Comparison of ENCODE assay signal across 7 mouse cellular contexts in genomic region chr7:60728108-60728721, GRCm38 (mm10).
DNase-seq lines count a peak whose midpoint lies in the region; ATAC-seq and TF ChIP-seq lines count a peak whose summit lies in the region.
"Not testable (repeated sequence)": the region's sequence is repeated elsewhere in the genome, so short reads cannot be mapped to it uniquely, and the experiment has no call there.

No protein-coding gene starts in this region.

- not testable (repeated sequence) for H3K36me3 ChIP-seq in forebrain, embryonic 15.5 days; hindbrain, postnatal 0 days (ENCODE audit: insufficient read depth, low read length); limb, embryonic 10.5 days

- not testable (repeated sequence) for H3K4me2 ChIP-seq in forebrain, embryonic 15.5 days (replicated peaks); hindbrain, postnatal 0 days (ENCODE audit: low read depth, low read length)

- H3K9ac ChIP-seq in forebrain, embryonic 15.5 days (replicated peaks); hindbrain, postnatal 0 days (replicated peaks; ENCODE audit: low read length): not testable (repeated sequence)

- DNase-seq in adrenal gland, postnatal 10 days: peak; percentile 7
- DNase-seq in embryo, embryonic 10 days (ENCODE audit: low spot score): peak; percentile 52
- peak; percentile 56 for DNase-seq in hindbrain, postnatal 0 days (ENCODE audit: low spot score)
- peak; percentile 59 for DNase-seq in limb, embryonic 10.5 days (ENCODE audit: low spot score)
- peak; percentile 70 for DNase-seq in retina, embryonic 14.5 days (ENCODE audit: low spot score)

- not testable (repeated sequence) for H3K4me3 ChIP-seq in forebrain, embryonic 15.5 days; hindbrain, postnatal 0 days (ENCODE audit: low read length); limb, embryonic 10.5 days

- 23% methylated on average over 5 of the region's 5 CpGs for WGBS in forebrain, embryonic 15.5 days
- WGBS in hindbrain, postnatal 0 days: 14% methylated on average over 5 of the region's 5 CpGs
- 14% methylated on average over 5 of the region's 5 CpGs for WGBS in limb, embryonic 10.5 days

- H3K4me1 ChIP-seq in forebrain, embryonic 15.5 days; hindbrain, postnatal 0 days (ENCODE audit: insufficient read depth, low read length); limb, embryonic 10.5 days: not testable (repeated sequence)

- ATAC-seq in forebrain, embryonic 15.5 days (replicated peaks): peak; percentile 77
- ATAC-seq in hindbrain, postnatal 0 days: 0 out of 2 replicates have a peak, but pooled peaks have one; percentile 55
- peak; percentile 64 for ATAC-seq in megakaryocyte progenitor cell, adult 5-6 weeks (replicated peaks; ENCODE audit: poor library complexity)

- not testable (repeated sequence) for H3K9me3 ChIP-seq in forebrain, embryonic 15.5 days; hindbrain, postnatal 0 days (ENCODE audit: low read length); limb, embryonic 10.5 days (replicated peaks)

- H3K27me3 ChIP-seq in forebrain, embryonic 15.5 days; hindbrain, postnatal 0 days (ENCODE audit: insufficient read depth, low read length); limb, embryonic 10.5 days (ENCODE audit: low read depth, poor library complexity, severe bottlenecking): not testable (repeated sequence)

- TF ChIP-seq CTCF in hindbrain, postnatal 0 days (IDR thresholded peaks at IDR 0.05; ENCODE audit: low read depth): peak; percentile 75

- not testable (repeated sequence) for H3K27ac ChIP-seq in forebrain, embryonic 15.5 days (replicated peaks); hindbrain, postnatal 0 days; limb, embryonic 10.5 days

Comparison
In these comparisons a context has a peak if more than half of its experiments do, and no peak if none do; other contexts are left out.
1. DNase-seq: peak in every context shown above with its lines; median percentile 70 in retina, embryonic 14.5 days; 59 in limb, embryonic 10.5 days; 56 in hindbrain, postnatal 0 days; 52 in embryo, embryonic 10 days; 7 in adrenal gland, postnatal 10 days.